Mouse (Mus musculus) cerebellum, adult (tissue): ENCODE measurements at regions not wholly inside any gene's neighbourhood (a gene's known extent, or its start where the extent isn't known, plus 50 kb on each side); places are given as distances from the start of the nearest gene placed in this dataset.
"Not testable (repeated sequence)": the region's sequence is repeated elsewhere in the genome, so short reads cannot be mapped to it uniquely, and the experiment has no call there.

Experiments
- ATAC-seq: cut with Nextera tagmentation; 2 replicates; pipeline ENCODE4 v1.9.2; 2017; ENCODE audit warnings: mild to moderate bottlenecking, moderate library complexity, mixed read lengths; ENCODE audit not compliant: insufficient number of reproducible peaks, low FRiP score, low TSS enrichment

- no peak for ATAC-seq
These were observed 59.8 kb upstream of the Tnfrsf21 start for GRCm38 (mm10) chr17:42956588-42956987.

DNA sequence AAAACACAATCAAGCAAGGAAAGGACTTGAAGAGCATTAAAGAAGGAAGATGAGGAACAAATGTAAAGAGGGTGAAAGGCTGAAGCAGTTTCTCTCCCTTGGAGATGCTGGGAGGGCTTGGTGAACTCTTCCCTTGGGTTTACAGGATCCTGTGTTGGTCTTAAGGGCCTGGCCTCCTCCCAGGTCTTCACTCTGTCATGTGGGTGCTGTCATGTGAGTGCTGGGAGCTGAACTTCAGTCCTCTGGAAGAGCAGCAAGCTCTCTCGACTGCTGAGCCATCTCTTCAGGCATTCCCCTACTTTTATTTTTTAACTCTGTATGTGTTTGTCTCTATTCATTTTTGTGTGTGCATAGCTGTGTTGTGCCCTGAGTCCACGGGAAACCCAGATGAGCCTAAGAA lies 61.6 kb upstream of the Tnfrsf21 start:
- no peak for ATAC-seq

GRCm38 (mm10) chr17:42944453-42944852 lies 68.0 kb upstream of the Cd2ap start:
- no peak for ATAC-seq

GRCm38 (mm10) chr17:42943272-42943696 lies 66.8 kb upstream of the Cd2ap start:
- ATAC-seq = peak; percentile 79

- no peak for ATAC-seq
These were observed 63.0 kb upstream of the Cd2ap start for GRCm38 (mm10) chr17:42939476-42939875.

GRCm38 (mm10) chr17:42938579-42938978 lies 62.1 kb upstream of the Cd2ap start:
- no peak for ATAC-seq

- ATAC-seq = not testable (repeated sequence)
These were observed 61.0 kb upstream of the Cd2ap start for GRCm38 (mm10) chr17:42937480-42937879.

DNA sequence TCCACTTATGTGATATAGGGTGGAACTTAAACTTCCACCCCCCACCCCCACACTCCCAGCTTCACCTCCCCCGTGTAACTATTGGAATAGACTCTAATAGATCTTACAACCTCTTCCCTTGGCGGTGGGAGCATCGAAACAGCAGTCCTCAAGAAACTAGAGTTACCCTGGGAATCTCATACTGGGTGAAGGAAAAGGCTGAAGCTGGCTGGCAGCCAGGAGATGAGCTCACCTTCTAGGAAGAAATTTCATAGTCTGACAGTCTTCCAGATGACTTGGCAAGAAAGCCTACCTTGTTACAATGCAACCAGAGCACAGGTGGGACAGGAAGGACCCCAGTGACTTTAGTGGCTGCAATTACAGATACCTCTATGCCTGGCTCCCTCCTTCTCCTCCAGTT lies 57.6 kb upstream of the Cd2ap start:
- no peak for ATAC-seq

DNA sequence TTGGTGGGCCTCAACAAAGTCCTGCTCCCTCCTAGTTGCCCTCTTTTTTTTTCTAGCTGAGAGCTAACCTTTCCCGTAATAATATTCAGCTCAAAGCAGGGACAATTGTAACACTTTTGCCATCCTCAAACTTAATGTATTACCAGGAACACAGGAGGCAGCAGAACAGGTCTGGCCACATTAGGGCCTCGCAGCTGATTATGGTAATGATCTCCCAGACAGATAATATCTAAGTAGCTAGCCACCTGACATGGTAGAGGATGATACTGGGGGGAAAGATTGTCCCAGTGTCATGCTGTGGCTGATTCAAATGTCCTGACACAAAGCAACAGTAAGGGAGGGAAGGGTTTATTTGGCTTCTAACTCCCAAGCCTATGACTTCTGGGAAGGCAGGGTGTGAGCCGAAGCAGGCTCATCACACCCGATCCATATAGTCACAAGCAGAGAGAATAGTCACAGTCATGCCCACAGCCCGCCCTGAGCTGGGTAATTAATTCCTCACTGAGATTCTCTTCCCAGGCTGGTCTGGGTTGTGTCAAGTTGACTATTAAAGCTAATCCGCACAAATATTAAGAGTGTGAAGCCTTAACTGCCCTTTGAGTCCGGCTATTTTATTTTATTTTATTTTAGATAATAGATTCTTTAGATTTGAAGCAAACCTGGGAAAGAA lies 57.0 kb upstream of the Cd2ap start:
- ATAC-seq = no peak

GRCm38 (mm10) chr17:42927320-42927719 lies 50.9 kb upstream of the Cd2ap start:
- ATAC-seq = no peak
